25 mouse cellular contexts compared by ENCODE assay signal in the genomic region with DNA sequence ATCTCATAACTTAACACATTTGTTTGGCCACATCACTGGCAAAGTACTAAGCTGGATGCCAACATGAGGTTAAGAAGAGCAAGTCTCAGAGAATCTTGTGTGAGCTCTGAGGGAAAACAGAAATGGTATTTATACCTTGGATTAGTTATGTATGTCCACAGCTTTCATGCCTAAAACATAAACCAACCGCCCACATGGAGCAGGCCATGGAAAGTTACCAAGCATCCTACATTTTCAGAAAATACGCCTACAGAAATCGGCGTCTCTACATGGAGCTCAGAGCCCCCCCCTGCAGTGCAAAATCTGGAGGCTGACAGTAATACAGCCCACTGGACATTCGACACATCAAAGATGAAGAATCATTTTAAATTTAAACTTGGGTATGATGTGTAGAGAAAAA. TPM values are rescaled to one million over a fixed set of nuclear protein-coding genes. Genes with fewer than 3 reads are reported as not detected.
"Had no signal": no experiment of that assay in that cellular context is flagged by ENCODE, and none has a peak within 500 bp of the region (broad histone marks: within the 10 kb centered on the region; RNA-seq: fewer than 3 reads in every experiment).

No protein-coding gene starts in this region.

- ATAC-seq: midbrain, embryonic 15.5 days had no signal

- H3K4me1 ChIP-seq: kidney, embryonic 15.5 days; liver, embryonic 13.5 days; midbrain, embryonic 12.5 days; midbrain, embryonic 15.5 days; neural tube, embryonic 13.5 days; stomach, embryonic 15.5 days had no signal

- H3K4me3 ChIP-seq: kidney, embryonic 15.5 days; liver, embryonic 13.5 days; midbrain, embryonic 12.5 days; midbrain, embryonic 15.5 days; myocyte; neural tube, embryonic 13.5 days; stomach, embryonic 15.5 days had no signal

- H3K9me3 ChIP-seq: kidney, embryonic 15.5 days; liver, embryonic 13.5 days; midbrain, embryonic 12.5 days; midbrain, embryonic 15.5 days; neural tube, embryonic 13.5 days; stomach, embryonic 15.5 days had no signal

- H3K27ac ChIP-seq: kidney, embryonic 15.5 days; liver, embryonic 13.5 days; midbrain, embryonic 12.5 days; midbrain, embryonic 15.5 days; neural tube, embryonic 13.5 days; stomach, embryonic 15.5 days had no signal

- H3K9ac ChIP-seq: kidney, embryonic 15.5 days; liver, embryonic 13.5 days; midbrain, embryonic 12.5 days; midbrain, embryonic 15.5 days; neural tube, embryonic 13.5 days; stomach, embryonic 15.5 days had no signal

- H3K36me3 ChIP-seq: liver, embryonic 13.5 days; midbrain, embryonic 15.5 days; stomach, embryonic 15.5 days had no signal

- H3K27me3 ChIP-seq: kidney, embryonic 15.5 days; liver, embryonic 13.5 days; midbrain, embryonic 12.5 days; midbrain, embryonic 15.5 days; neural tube, embryonic 13.5 days; stomach, embryonic 15.5 days had no signal

- DNase-seq: kidney, adult 11 months; kidney, adult 8-10 months; kidney, postnatal 10 days; kidney, postnatal 36 days; layer of hippocampus, postnatal 36 days; liver, embryonic 13.5 days; lung, adult 2 months; lung, postnatal 14 days; lung, postnatal 4 days; retina, postnatal 1 day; spleen, adult 18-20 months; thymus, postnatal 36 days had no signal

- H3K4me2 ChIP-seq: kidney, embryonic 15.5 days; liver, embryonic 13.5 days; midbrain, embryonic 12.5 days; midbrain, embryonic 15.5 days; neural tube, embryonic 13.5 days; stomach, embryonic 15.5 days had no signal

RNA-seq across cellular contexts. Expression of gene Tspan6, which starts 10.1 kb away (rescaled TPM):
- total RNA-seq: monocyte, adult 5-6 weeks had no signal

RNA-seq across cellular contexts. Expression of gene Srpx2, which starts 20.1 kb away (rescaled TPM):
- total RNA-seq: megakaryocyte progenitor cell, adult 5-6 weeks; megakaryocyte-erythroid progenitor cell, adult 5-6 weeks; monocyte, adult 5-6 weeks; neutrophil, adult 5-6 weeks had no signal

RNA-seq across cellular contexts. Expression of gene Tnmd, which starts 37.3 kb away (rescaled TPM):
- total RNA-seq: layer of hippocampus, postnatal 10 days; layer of hippocampus, postnatal 36 days; liver, adult 2 months; megakaryocyte progenitor cell, adult 5-6 weeks; megakaryocyte-erythroid progenitor cell, adult 5-6 weeks; monocyte, adult 5-6 weeks; neutrophil, adult 5-6 weeks had no signal
- polyA plus RNA-seq: liver, adult 2 months; myocyte; urinary bladder, adult 2 months had no signal
